Comparison of ENCODE assay signal across 17 mouse cellular contexts in the genomic region with DNA sequence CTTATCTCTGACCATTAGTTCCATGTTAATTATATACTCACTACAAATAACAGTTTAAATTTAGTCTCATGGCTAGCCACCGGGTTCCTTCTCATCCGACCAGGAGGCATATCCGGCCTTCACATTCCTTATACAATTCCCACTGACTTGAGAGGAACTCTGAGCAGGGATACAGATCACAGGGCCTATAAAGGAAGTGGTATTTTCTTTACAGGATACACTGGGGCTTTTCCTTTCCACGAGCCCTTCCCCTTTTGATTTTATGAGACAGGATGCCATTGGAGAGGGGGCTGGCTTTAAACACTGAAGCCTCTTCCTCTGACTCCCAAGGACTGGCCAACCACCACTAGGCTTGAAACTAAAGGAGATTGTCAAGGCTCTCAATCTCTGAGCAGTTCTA. TPM values are rescaled to one million over a fixed set of nuclear protein-coding genes. Genes with fewer than 3 reads are reported as not detected.
A peak's percentile ranks its signal among the peaks of the same experiment; 100 is the strongest.
DNase-seq lines count a peak whose midpoint lies in the region; ATAC-seq and TF ChIP-seq lines count a peak whose summit lies in the region.
"Had no signal": no experiment of that assay in that cellular context is flagged by ENCODE, and none has a peak within 500 bp of the region (broad histone marks: within the 10 kb centered on the region; RNA-seq: fewer than 3 reads in every experiment).

No protein-coding gene starts in this region.

- no peak overlapping the region for H3K4me3 ChIP-seq in kidney, embryonic 14.5 days (ENCODE audit: low read length)
- no peak overlapping the region for H3K4me3 ChIP-seq in kidney, postnatal 0 days (replicated peaks; ENCODE audit: low read depth, low read length)
- H3K4me3 ChIP-seq: forebrain, embryonic 13.5 days; limb, embryonic 12.5 days had no signal

- no peak overlapping the region for H3K4me2 ChIP-seq in kidney, embryonic 14.5 days (replicated peaks; ENCODE audit: low read depth, low read length)
- no peak overlapping the region for H3K4me2 ChIP-seq in kidney, postnatal 0 days (ENCODE audit: low read length)
- H3K4me2 ChIP-seq: forebrain, embryonic 13.5 days; limb, embryonic 12.5 days had no signal

- ATAC-seq in kidney, embryonic 14.5 days (ENCODE audit: low FRiP score, low TSS enrichment) = no peak
- no peak for ATAC-seq in kidney, postnatal 0 days (replicated peaks; ENCODE audit: low FRiP score, low read depth)
- ATAC-seq in megakaryocyte, adult 5-6 weeks (ENCODE audit: poor library complexity, severe bottlenecking) = no peak
- ATAC-seq: forebrain, embryonic 13.5 days had no signal

- H3K27ac ChIP-seq in kidney, embryonic 14.5 days (ENCODE audit: low read depth, low read length) = no peak overlapping the region
- H3K27ac ChIP-seq in kidney, postnatal 0 days = 0 out of 2 replicates have a peak overlapping the region, but pooled peaks have one; percentile 36
- H3K27ac ChIP-seq: forebrain, embryonic 13.5 days; limb, embryonic 12.5 days; macrophage had no signal

- 80% methylated on average over 4 of the region's 4 CpGs for WGBS in kidney, embryonic 14.5 days
- 49% methylated on average over 4 of the region's 4 CpGs for WGBS in kidney, postnatal 0 days

- H3K36me3 ChIP-seq in kidney, embryonic 14.5 days (ENCODE audit: control insufficient read depth, insufficient read depth, low read length) = no peaks in the 10 kb centered on the region
- H3K36me3 ChIP-seq in kidney, postnatal 0 days (ENCODE audit: insufficient read depth, low read length) = no peaks in the 10 kb centered on the region
- H3K36me3 ChIP-seq: limb, embryonic 12.5 days had no signal

- no peak overlapping the region for H3K9ac ChIP-seq in kidney, embryonic 14.5 days (ENCODE audit: low read depth, low read length)
- no peak overlapping the region for H3K9ac ChIP-seq in kidney, postnatal 0 days (ENCODE audit: low read depth, low read length)
- H3K9ac ChIP-seq: forebrain, embryonic 13.5 days; limb, embryonic 12.5 days had no signal

- H3K9me3 ChIP-seq in kidney, embryonic 14.5 days (ENCODE audit: control insufficient read depth, low read length) = no peaks in the 10 kb centered on the region
- H3K9me3 ChIP-seq in kidney, postnatal 0 days (replicated peaks; ENCODE audit: low read length) = no peaks in the 10 kb centered on the region
- H3K9me3 ChIP-seq: forebrain, embryonic 13.5 days; limb, embryonic 12.5 days had no signal

- TF ChIP-seq CTCF in kidney, postnatal 0 days (IDR thresholded peaks at IDR 0.05; ENCODE audit: low read depth) = no peak

- H3K4me1 ChIP-seq in kidney, embryonic 14.5 days (ENCODE audit: control insufficient read depth, insufficient read depth, low read length) = peaks cover 9% of the 10 kb centered on the region
- 0 out of 2 replicates have a peak, but pooled peaks cover 6% of the 10 kb centered on the region for H3K4me1 ChIP-seq in kidney, postnatal 0 days (replicated peaks; ENCODE audit: insufficient read depth, low read length)

- H3K27me3 ChIP-seq in kidney, embryonic 14.5 days (ENCODE audit: control insufficient read depth, insufficient read depth, low read length) = no peaks in the 10 kb centered on the region
- H3K27me3 ChIP-seq in kidney, postnatal 0 days (ENCODE audit: insufficient read depth, low read length) = no peaks in the 10 kb centered on the region
- H3K27me3 ChIP-seq: CH12.LX; forebrain, embryonic 13.5 days; limb, embryonic 12.5 days had no signal

- peak; percentile 97 for DNase-seq in heart, adult 11 months
- DNase-seq in heart, postnatal 25 days (ENCODE audit: low spot score) = no peak
- DNase-seq in kidney, adult 8-10 months = peak; percentile 25 to 47
- peak; percentile 44 for DNase-seq in R1 (ENCODE audit: low read depth, low spot score)
- peak; percentile 66 for DNase-seq in kidney, postnatal 0 days (ENCODE audit: low spot score)
- no peak for DNase-seq in natural killer cell, adult 2 months (ENCODE audit: low spot score in 2 of 2)
- DNase-seq: adrenal gland, postnatal 36 days; cerebellum, adult 9-11 months; embryo, embryonic 11 days; midbrain, embryonic 14.5 days; right cerebral cortex, postnatal 14 days had no signal

- intact Hi-C loops in heart, postnatal 25 days (cut with DNase I) = no loop called here

RNA-seq across cellular contexts. Expression of gene Wwtr1, which starts 59.6 kb away (rescaled TPM):
- 10 to 100 TPM; 57.9 to 61.6 TPM for total RNA-seq in heart, postnatal 25 days (2021)
- 17.7 and 20.7 TPM in 2 replicates for polyA plus RNA-seq in kidney, embryonic 14.5 days (2014; fragmentation: Nextera tagmentation; extraction: Ambion mirVana)
- polyA plus RNA-seq in kidney, postnatal 0 days (2015; fragmentation: Nextera tagmentation; extraction: Ambion mirVana) = 28.9 TPM in 2 replicates
- 0.05 and 0.13 TPM in 2 replicates for total RNA-seq in megakaryocyte, adult 5-6 weeks (2015)
- not detected in 2 replicates for total RNA-seq in megakaryocyte, adult 5-6 weeks (2017)
- polyA plus RNA-seq: macrophage had no signal

Comparison
In these comparisons a context has a peak if more than half of its experiments do, and no peak if none do; other contexts are left out.
1. DNase-seq: peak in heart, adult 11 months (single experiment), kidney, adult 8-10 months (2 of 2), R1 (single experiment) and kidney, postnatal 0 days (single experiment); none in heart, postnatal 25 days (single experiment) and natural killer cell, adult 2 months (0 of 2).
2. RNA of gene Wwtr1, which starts 59.6 kb away (total RNA-seq): 57.9 to 61.6 TPM in heart, postnatal 25 days; 0.05 to 0.13 TPM in megakaryocyte, adult 5-6 weeks; every median in the first group is over 10 times any median in the second.